Mouse (Mus musculus): ENCODE measurements around the gene Astn1. TPM values are rescaled to one million over a fixed set of nuclear protein-coding genes. Genes with fewer than 3 reads are reported as not detected.

The Astn1 gene
- polyA plus RNA-seq, 1 experiment = not detected

DNA sequence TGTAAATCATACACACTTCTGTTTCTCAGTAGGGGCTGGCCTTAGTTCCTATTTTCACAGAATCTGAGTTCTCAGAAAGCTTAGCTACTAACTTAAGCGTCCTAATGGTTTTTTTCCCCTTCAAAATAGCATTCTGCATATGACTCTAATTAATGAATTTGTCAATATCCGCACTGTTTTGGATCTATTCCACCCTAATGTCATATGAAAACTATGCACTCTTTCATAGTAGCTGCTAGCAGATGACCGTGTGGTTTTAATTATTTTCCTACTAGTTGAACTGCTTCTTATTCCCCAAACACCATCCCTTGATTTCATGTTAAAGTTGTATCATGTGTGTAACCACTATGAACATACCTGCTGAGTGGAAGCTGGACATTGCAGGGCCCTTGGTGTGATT is 303.9 kb downstream of the Astn1 start:
- Histone ChIP-seq H3K4me3 (ENCODE audit: insufficient read depth, low read depth, low read length) (no peak overlapping the region), H3K27ac (replicated peaks; ENCODE audit: low read depth, low read length) (no peak overlapping the region), H3K4me1 (ENCODE audit: control insufficient read depth, insufficient read depth, insufficient read length, low read length) (no peaks in the 10 kb centered on the region)

DNA sequence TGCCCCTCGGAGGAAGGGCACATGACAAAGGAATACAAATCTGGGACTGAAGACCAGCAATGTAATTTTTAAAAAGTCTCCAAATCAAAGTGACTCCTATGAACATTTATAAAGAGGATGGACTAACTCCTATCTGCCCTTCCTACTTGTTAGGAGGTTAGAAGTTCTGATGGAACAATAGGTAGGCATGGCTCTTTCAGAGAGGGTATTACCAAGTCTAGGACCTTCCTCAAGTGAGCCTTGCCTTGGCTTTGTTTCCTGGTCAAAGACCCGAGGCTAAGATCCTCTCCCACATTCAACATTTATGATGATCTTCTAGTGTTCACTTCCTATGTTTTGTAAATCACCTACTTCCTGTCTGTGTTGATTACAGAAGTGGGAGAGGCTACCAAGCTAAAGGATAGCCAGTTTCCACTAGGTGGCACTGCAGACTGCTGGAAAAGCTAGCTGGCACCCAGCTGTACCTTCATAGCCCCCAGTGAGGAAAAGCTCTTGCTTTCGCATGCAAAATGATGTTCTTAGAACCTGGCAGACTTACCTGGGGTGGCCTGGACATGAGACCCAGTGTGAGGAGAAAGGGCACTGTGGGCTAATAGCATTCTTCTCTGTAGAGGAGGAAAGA is 308.0 kb downstream of the Astn1 start:
- Histone ChIP-seq H3K4me3 (ENCODE audit: insufficient read depth, low read depth, low read length) (no peak overlapping the region), H3K4me1 (ENCODE audit: control insufficient read depth, insufficient read depth, insufficient read length, low read length) (no peaks in the 10 kb centered on the region), H3K27ac (replicated peaks; ENCODE audit: low read depth, low read length) (no peak overlapping the region)

DNA sequence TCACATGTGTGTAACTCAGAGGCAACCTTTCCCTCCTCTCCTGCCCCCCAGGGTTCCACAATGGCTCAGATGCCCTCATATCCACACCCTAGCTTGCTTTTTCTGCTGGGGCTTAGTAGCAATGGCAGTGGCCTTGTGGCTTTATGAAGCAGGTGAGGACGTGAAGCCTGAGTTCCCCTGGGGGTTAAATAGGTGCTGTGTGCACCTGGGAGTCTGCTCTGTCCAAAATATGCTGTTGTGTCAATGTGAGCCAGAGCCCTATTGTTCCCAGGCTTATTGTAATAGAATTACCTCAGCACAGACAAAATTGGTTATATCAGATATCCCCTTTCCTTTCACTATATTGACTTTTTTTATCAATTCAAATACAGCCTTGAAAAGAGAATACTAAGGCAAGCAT is 325.7 kb downstream of the Astn1 start:
- Histone ChIP-seq H3K4me3 (ENCODE audit: insufficient read depth, low read depth, low read length) (no peak overlapping the region), H3K27ac (replicated peaks; ENCODE audit: low read depth, low read length) (no peak overlapping the region), H3K4me1 (ENCODE audit: control insufficient read depth, insufficient read depth, insufficient read length, low read length) (no peaks in the 10 kb centered on the region)

DNA sequence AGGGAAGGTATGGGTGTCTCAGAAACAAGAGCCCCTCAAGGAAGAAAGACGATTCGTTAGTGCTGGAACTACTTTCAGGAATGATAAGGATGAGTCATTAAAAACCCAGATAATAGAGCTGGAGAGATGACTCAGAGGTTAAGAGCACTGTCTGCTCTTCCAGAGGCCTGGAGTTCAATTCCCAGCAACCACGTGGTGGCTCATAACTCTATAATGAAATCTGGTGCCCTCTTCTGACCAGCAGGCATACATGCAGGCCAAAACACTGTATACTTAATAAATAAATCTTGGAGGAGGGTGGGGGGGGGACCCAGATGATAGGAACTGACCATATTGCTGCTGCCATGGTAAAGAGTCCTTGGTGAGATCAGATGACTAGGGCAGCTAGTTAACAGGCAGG is 335.4 kb downstream of the Astn1 start:
- H3K4me3 ChIP-seq (ENCODE audit: insufficient read depth, low read depth, low read length) = no peak overlapping the region
- H3K27ac ChIP-seq (replicated peaks; ENCODE audit: low read depth, low read length) = no peak overlapping the region
- no peaks in the 10 kb centered on the region for H3K4me1 ChIP-seq (ENCODE audit: control insufficient read depth, insufficient read depth, insufficient read length, low read length)

DNA sequence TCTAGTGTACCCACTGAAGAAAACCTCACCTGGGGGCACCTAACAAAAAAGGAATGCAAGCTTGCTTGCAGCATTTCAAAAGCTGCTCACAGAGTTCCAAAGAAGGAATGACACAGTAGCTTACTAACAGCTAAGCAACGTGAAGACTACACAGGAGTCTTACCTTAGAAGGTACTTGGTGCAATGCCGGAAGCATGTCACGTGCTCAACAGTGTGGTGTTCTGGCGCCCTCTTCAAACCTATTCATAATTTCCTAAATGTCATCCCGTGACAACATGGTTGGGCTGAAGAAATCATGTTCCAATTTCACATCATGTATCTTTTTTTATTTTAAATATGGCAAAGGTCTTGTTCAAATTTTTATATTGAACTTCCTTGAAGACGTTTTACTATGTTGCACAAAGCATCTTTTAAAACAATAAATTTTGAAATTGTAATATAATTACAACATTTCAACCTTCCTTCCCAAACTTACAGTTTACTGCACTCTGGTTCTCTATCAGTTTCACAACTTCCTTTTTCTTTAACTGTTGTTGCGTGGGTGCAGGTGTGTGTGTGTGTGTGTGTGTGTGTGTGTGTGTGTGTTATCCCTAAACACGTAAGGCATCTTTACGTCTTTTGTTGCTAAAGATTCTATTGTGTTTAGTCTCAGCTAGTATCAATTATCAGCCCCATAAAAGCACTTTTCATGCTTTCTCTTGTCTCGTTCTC is 335.9 kb downstream of the Astn1 start:
- Histone ChIP-seq H3K4me3 (ENCODE audit: insufficient read depth, low read depth, low read length) (no peak overlapping the region), H3K27ac (replicated peaks; ENCODE audit: low read depth, low read length) (no peak overlapping the region), H3K4me1 (ENCODE audit: control insufficient read depth, insufficient read depth, insufficient read length, low read length) (no peaks in the 10 kb centered on the region)

DNA sequence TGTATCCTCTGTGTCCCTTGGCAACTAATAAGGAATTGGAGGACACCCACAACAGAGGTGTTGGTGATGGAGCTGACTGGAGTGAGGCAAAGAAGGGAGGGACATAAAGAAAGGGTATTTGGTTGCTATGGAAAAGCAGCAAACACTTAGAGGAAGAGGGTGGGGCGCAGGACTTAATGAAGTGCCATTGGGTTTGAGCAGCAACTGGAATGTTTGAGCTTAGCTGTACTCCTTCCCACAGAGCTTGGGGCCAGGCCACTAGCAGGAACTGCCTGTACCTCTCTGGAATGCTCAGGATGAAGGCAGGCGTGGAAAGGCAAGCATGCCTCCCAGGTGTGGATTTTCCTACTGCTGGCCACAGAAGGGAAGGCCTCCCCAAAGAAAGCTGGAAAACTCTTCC is 337.2 kb downstream of the Astn1 start:
- Histone ChIP-seq H3K27ac (replicated peaks; ENCODE audit: low read depth, low read length) (no peak overlapping the region), H3K4me1 (ENCODE audit: control insufficient read depth, insufficient read depth, insufficient read length, low read length) (no peaks in the 10 kb centered on the region), H3K4me3 (ENCODE audit: insufficient read depth, low read depth, low read length) (no peak overlapping the region)

DNA sequence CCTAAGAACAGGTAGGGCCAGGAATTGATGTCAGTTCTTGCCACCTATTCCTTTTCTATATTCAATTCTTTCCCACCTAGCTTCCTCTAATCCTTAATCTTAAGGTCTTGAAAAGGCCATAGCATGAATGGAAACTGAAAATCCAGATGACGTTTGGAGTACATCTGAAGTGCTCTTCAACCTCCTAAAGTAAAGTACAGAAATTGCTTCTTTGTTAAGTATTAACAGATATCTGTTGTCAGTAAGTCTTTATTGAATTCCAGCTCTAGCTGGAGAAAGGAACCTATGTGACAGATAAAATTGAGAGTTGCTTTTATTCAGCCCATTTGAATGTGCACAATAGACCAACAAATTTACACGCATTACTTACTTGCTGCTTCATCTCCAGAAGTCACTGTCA is 338.1 kb downstream of the Astn1 start:
- Histone ChIP-seq H3K4me1 (ENCODE audit: control insufficient read depth, insufficient read depth, insufficient read length, low read length) (no peaks in the 10 kb centered on the region), H3K27ac (replicated peaks; ENCODE audit: low read depth, low read length) (no peak overlapping the region), H3K4me3 (ENCODE audit: insufficient read depth, low read depth, low read length) (no peak overlapping the region)

DNA sequence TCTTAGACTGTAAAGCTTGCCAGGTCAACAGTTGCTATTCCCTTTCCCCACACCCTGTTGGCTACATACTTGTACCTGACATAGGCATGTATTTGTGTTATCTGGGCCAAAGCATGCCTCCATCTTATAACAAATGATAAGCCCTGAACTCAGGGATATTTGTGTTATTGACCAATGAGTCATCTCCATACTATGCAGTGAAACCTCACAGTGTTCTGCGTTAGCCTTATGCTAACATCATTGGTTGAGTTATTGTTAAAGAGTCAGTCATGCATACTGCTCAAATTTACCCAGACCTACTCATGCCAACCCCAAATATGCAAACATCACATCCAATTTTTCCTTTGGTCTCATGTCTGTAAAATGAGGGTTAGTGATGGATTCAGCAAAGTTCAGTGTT is 339.3 kb downstream of the Astn1 start:
- H3K4me3 ChIP-seq (ENCODE audit: insufficient read depth, low read depth, low read length) = no peak overlapping the region
- H3K27ac ChIP-seq (replicated peaks; ENCODE audit: low read depth, low read length) = no peak overlapping the region
- no peaks in the 10 kb centered on the region for H3K4me1 ChIP-seq (ENCODE audit: control insufficient read depth, insufficient read depth, insufficient read length, low read length)

DNA sequence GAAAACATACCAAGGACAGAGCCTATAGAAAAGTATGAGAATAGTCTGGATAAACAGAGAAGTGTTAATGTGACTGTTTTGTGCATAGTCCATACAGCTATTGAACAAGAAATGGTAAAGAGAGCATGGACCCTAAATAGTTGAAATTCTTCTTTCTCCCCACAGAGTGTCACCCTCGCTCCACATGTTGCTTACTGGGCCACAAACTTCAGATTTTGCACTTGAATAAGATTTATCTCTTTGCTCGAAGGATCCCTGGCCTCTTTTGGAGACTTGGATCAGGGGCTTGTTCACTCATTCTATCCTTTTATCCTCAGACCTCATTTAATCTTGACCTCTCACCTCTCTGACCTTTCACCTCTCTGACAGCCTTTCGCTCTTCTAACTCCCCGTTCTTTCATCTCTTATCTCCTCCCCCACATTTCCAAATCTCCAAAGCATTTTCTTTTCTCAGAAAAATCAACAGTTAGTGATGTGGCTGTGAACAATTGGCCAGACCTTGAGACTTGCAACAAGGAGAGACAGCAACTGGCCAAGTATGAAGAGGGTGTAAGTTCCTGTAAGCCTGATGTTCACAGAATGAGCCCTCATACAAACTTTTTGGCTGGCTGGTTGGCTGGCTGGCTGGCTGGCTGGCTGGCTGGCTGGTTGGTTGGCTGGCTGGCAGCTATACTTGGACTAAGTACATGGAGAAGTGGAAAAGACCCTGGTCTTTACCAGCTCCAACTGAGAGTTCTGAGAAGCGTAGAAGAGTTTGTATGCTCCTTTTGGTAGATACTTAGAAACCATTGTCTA is 351.4 kb downstream of the Astn1 start:
- Histone ChIP-seq H3K4me3 (ENCODE audit: insufficient read depth, low read depth, low read length) (no peak overlapping the region), H3K4me1 (ENCODE audit: control insufficient read depth, insufficient read depth, insufficient read length, low read length) (no peaks in the 10 kb centered on the region), H3K27ac (replicated peaks; ENCODE audit: low read depth, low read length) (no peak overlapping the region)

DNA sequence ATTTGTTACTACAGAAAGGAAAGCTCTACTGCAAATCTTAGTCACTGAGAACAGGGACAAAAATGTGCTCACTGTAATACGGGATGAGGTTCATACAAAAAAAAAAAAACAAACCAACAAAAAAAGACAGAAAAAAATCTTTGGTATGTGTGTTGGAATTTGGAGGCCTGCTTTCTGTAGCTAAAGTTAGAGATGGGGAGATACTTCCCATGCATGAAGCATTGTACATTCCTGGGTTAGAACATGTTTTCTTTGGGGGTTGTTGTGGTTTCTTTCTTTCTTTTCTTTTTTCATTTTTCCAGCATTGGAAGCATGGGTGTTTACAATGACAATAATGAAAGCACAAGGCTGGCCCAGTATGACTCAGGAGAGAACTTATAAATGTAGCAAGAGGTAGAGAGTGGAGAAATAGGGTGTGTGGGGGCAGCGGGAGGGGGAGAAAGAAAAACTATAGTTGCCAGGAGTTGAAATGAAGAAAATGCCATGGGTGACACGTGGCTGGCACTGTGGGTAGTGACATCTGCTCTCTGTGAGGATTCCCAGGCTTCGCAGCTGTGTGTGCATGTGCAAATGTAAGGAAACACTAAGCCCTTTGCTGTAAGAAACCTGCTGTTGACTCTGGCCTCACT is 370.9 kb downstream of the Astn1 start:
- Histone ChIP-seq H3K4me3 (ENCODE audit: insufficient read depth, low read depth, low read length) (no peak overlapping the region), H3K4me1 (ENCODE audit: control insufficient read depth, insufficient read depth, insufficient read length, low read length) (no peaks in the 10 kb centered on the region), H3K27ac (replicated peaks; ENCODE audit: low read depth, low read length) (no peak overlapping the region)

DNA sequence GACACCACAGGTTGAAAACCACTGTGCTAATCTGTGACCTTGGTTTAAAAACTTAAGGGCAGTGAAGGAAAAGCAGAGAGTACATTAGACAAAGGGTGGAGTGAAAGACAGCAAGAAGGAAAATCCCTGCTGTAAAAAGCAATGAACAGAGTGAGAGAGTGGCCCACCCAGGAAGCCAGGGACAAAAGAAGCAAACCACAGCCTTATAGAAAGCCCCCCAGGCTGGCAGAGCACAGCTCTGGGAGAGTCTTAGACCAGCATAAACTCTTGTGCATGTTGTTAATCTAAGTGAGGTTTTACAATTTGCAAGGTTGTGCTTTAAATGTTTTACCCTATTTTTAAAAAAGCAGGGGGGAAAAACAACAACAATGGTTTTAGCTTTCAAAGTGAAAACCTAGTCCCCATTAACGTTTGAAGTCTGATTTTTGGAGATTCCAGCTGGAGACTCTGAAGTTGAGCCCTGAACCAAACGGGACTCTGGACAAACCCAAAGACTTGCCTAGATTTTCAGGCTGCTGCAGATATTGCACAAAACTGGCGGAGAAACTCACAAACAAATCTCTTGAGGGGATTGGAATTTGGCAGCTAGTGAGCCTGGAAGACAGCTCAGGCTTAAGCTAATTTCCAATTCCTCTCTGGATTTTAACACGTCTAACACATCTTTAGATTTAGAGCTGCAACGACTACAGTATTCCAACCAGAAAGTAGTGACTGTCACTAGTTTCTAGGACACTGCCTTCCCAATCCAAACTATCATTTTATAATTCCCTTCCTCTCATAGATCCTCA is 377.3 kb downstream of the Astn1 start:
- no peak overlapping the region for H3K4me3 ChIP-seq (ENCODE audit: insufficient read depth, low read depth, low read length)
- H3K4me1 ChIP-seq (ENCODE audit: control insufficient read depth, insufficient read depth, insufficient read length, low read length) = no peaks in the 10 kb centered on the region
- no peak overlapping the region for H3K27ac ChIP-seq (replicated peaks; ENCODE audit: low read depth, low read length)

DNA sequence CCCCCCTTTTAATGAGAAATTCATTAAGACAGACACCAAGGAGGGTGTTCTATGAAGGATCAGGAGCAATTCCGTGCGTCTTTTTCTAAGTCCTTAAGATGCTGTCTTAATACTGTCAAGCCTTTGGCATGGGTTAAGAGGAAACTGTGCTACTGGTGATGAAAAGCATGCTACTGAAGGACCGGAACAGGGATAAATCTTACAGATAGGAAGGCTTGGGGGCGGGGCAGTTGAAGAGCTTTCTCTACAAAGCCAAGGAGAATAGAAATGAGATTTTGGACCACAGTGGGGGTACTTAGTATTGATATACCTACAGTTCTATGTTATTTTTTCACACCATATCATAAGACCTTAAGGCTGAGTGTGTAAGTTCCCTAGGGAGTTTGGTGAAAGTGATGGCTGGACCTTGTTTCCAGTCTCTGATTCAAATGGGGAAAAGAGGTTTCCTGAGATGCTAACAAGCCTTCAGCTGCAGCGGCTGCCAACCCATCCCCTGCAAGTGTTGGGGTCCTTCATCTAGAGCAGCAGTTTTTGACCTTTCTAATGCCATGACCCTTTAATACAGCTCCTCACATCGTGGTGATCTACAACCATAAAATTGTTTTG is 378.2 kb downstream of the Astn1 start:
- Histone ChIP-seq H3K4me1 (ENCODE audit: control insufficient read depth, insufficient read depth, insufficient read length, low read length) (no peaks in the 10 kb centered on the region), H3K27ac (replicated peaks; ENCODE audit: low read depth, low read length) (no peak overlapping the region), H3K4me3 (ENCODE audit: insufficient read depth, low read depth, low read length) (no peak overlapping the region)

DNA sequence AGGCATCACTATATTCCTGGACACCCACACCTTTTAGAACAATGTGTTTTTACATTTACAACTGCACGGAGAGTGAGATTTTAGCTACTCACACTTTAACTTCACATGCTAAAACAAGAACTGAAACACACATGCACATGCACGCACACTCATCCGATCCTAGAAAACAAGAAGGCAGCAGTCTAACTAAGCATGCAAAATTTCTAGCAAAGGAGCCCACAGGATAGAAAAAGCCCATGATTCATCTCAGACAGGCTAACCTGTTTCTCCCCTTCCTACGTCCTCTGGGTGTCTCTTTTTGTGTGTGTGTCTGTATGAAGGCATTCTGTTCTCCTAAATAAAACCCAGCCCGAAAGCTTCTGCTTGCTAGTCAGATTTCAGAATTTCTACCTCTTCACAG is 378.9 kb downstream of the Astn1 start:
- Histone ChIP-seq H3K27ac (replicated peaks; ENCODE audit: low read depth, low read length) (no peak overlapping the region), H3K4me1 (ENCODE audit: control insufficient read depth, insufficient read depth, insufficient read length, low read length) (no peaks in the 10 kb centered on the region), H3K4me3 (ENCODE audit: insufficient read depth, low read depth, low read length) (no peak overlapping the region)
